Mouse (Mus musculus) yolk sac, embryonic 10.5 days (tissue): ENCODE measurements around the gene Slc5a11.

Experiments used
- DNase-seq: peaks from one replicate; pipeline ENCODE4 v3.0.0-alpha.2; 2017; ENCODE audit warnings: low spot score

The Slc5a11 gene

GRCm38 (mm10) chr7:123212316-123212715 is 2.3 kb upstream of the Slc5a11 start:
- no peak for DNase-seq

- DNase-seq: no peak
Measured at GRCm38 (mm10) chr7:123215138-123215537, 558 bp downstream of the Slc5a11 start.

- DNase-seq: no peak
Measured at GRCm38 (mm10) chr7:123217448-123218354, 3.1 kb downstream of the Slc5a11 start.

GRCm38 (mm10) chr7:123218620-123219019 is 4.0 kb downstream of the Slc5a11 start:
- no peak for DNase-seq

- DNase-seq: no peak
Measured at GRCm38 (mm10) chr7:123219781-123220632, 5.4 kb downstream of the Slc5a11 start.

- DNase-seq: no peak
Measured at GRCm38 (mm10) chr7:123220633-123220942, 6.0 kb downstream of the Slc5a11 start.

GRCm38 (mm10) chr7:123224076-123224475 is 9.5 kb downstream of the Slc5a11 start:
- DNase-seq: no peak

- no peak for DNase-seq
Measured at GRCm38 (mm10) chr7:123225159-123225558, 10.6 kb downstream of the Slc5a11 start.

- no peak for DNase-seq
Measured at GRCm38 (mm10) chr7:123235449-123235848, 20.9 kb downstream of the Slc5a11 start.

GRCm38 (mm10) chr7:123238621-123239020 is 24.0 kb downstream of the Slc5a11 start:
- no peak for DNase-seq

GRCm38 (mm10) chr7:123240064-123240463 is 25.5 kb downstream of the Slc5a11 start:
- DNase-seq: no peak

- no peak for DNase-seq
Measured at GRCm38 (mm10) chr7:123242241-123242640, 27.7 kb downstream of the Slc5a11 start.

GRCm38 (mm10) chr7:123244833-123245232 is 30.3 kb downstream of the Slc5a11 start:
- peak; percentile 20 for DNase-seq

GRCm38 (mm10) chr7:123246504-123247084 is 32.0 kb downstream of the Slc5a11 start:
- no peak for DNase-seq

- no peak for DNase-seq
Measured at GRCm38 (mm10) chr7:123248166-123248565, 33.6 kb downstream of the Slc5a11 start.

GRCm38 (mm10) chr7:123251343-123251742 is 36.8 kb downstream of the Slc5a11 start:
- DNase-seq: no peak

GRCm38 (mm10) chr7:123253396-123253795 is 38.8 kb downstream of the Slc5a11 start:
- no peak for DNase-seq

- DNase-seq: no peak
Measured at GRCm38 (mm10) chr7:123254196-123254970, 39.8 kb downstream of the Slc5a11 start.

- DNase-seq: no peak
Measured at GRCm38 (mm10) chr7:123258103-123258502, 43.5 kb downstream of the Slc5a11 start.

- DNase-seq: no peak
Measured at GRCm38 (mm10) chr7:123273056-123273455, 58.5 kb downstream of the Slc5a11 start.

- no peak for DNase-seq
Measured at GRCm38 (mm10) chr7:123276568-123276967, 62.0 kb downstream of the Slc5a11 start.

- DNase-seq: no peak
Measured at GRCm38 (mm10) chr7:123279797-123280196, 65.2 kb downstream of the Slc5a11 start.
